Mouse (Mus musculus) midbrain, embryonic 10.5 days (tissue): ENCODE data around the gene Cxcr4. TPM values are rescaled to one million over a fixed set of nuclear protein-coding genes. Genes with fewer than 3 reads are reported as not detected.

ENCODE experiments used
- DNase-seq: peaks from one replicate; pipeline ENCODE4 v3.0.0-alpha.2; 2017; ENCODE audit warnings: low spot score
- H3K27ac ChIP-seq: fragments of 300-500 bp; sonication (generic); replicated peaks from 2 replicates; pipeline ENCODE4 v1.5.1; 2016; ENCODE audit warnings: mild to moderate bottlenecking
- H3K27me3 ChIP-seq: fragments of 300-500 bp; sonication (generic); 2 replicates; pipeline ENCODE4 v1.6.1; 2016; ENCODE audit warnings: low read depth, mild to moderate bottlenecking; ENCODE audit not compliant: poor library complexity, severe bottlenecking
- H3K36me3 ChIP-seq: fragments of 300-500 bp; sonication (generic); 2 replicates; pipeline ENCODE4 v1.6.1; 2016; ENCODE audit warnings: mild to moderate bottlenecking, moderate library complexity
- H3K4me1 ChIP-seq: fragments of 300-500 bp; sonication (generic); 2 replicates; pipeline ENCODE4 v1.6.1; 2016
- H3K4me3 ChIP-seq: fragments of 300-500 bp; sonication (generic); 2 replicates; pipeline ENCODE4 v1.5.1; 2016; ENCODE audit warnings: mild to moderate bottlenecking, moderate library complexity
- H3K9me3 ChIP-seq: fragments of 300-500 bp; sonication (generic); replicated peaks from 2 replicates; pipeline ENCODE4 v1.6.1; 2016; ENCODE audit warnings: mild to moderate bottlenecking
- WGBS: fragments of 180-500 bp; shearing (Covaris S2); methylation state at CpG from one replicate; pipeline ENCODE4 v1.1.7; 2016; 5-methylcytosine and 5-hydroxymethylcytosine counted together
- polyA plus RNA-seq: library from polyadenylated mRNA; unstranded; fragments of >200 nt; fragmentation: Nextera tagmentation; extraction: Ambion mirVana; gene quantifications from 2 replicates; pipeline ENCODE4 v1.2.1, GENCODE M21; 2016

Cxcr4 gene
- polyA plus RNA-seq: 18.6 and 20.2 TPM in 2 replicates

GRCm38 (mm10) chr1:128592211-128592741 is at the start of gene Cxcr4:
TSS of gene Cxcr4 (minus strand) at chr1:128592293.
- H3K9me3 ChIP-seq: no peaks in the 10 kb centered on the region
- peak; percentile 96 for DNase-seq
- H3K27ac ChIP-seq: peak within 1 kb of the TSS; percentile 98
- under 1% methylated on average over 27 of the region's 27 CpGs for WGBS
- peak within 1 kb of the TSS; percentile 71 for H3K4me3 ChIP-seq
- peaks cover 24% of the 10 kb centered on the region for H3K36me3 ChIP-seq
- H3K27me3 ChIP-seq: peaks cover 8% of the 10 kb centered on the region
- H3K4me1 ChIP-seq: peaks cover 78% of the 10 kb centered on the region

- H3K9me3 ChIP-seq: no peaks in the 10 kb centered on the region
- 78% methylated on average over 4 of the region's 4 CpGs for WGBS
- peaks cover 33% of the 10 kb centered on the region for H3K4me1 ChIP-seq
- H3K27ac ChIP-seq: peak overlapping the region; percentile 43; the same call in 1 of the 2 replicates
- H3K27me3 ChIP-seq: peaks cover 15% of the 10 kb centered on the region
- H3K4me3 ChIP-seq: no peak overlapping the region
- no peaks in the 10 kb centered on the region for H3K36me3 ChIP-seq
- no peak for DNase-seq
Observed at GRCm38 (mm10) chr1:128639707-128640107, 47.6 kb upstream of the Cxcr4 start.

- H3K27me3 ChIP-seq: peaks cover 7% of the 10 kb centered on the region; the same call in 1 of the 2 replicates
- WGBS: 86% methylated on average over 7 of the region's 7 CpGs
- no peaks in the 10 kb centered on the region for H3K9me3 ChIP-seq
- no peaks in the 10 kb centered on the region for H3K36me3 ChIP-seq
- no peak overlapping the region for H3K4me3 ChIP-seq
- peaks cover 23% of the 10 kb centered on the region for H3K4me1 ChIP-seq
- no peak overlapping the region for H3K27ac ChIP-seq
- no peak for DNase-seq
Observed at GRCm38 (mm10) chr1:128637230-128637740, 45.2 kb upstream of the Cxcr4 start.

- no peaks in the 10 kb centered on the region for H3K9me3 ChIP-seq
- no peak for DNase-seq
- 90% methylated on average over 10 of the region's 10 CpGs for WGBS
- H3K4me3 ChIP-seq: no peak overlapping the region
- no peak overlapping the region for H3K27ac ChIP-seq
- H3K27me3 ChIP-seq: peaks cover under 1% of the 10 kb centered on the region; the same call in 1 of the 2 replicates
- H3K4me1 ChIP-seq: peaks cover 20% of the 10 kb centered on the region
- no peaks in the 10 kb centered on the region for H3K36me3 ChIP-seq
Observed at GRCm38 (mm10) chr1:128636258-128637229, 44.5 kb upstream of the Cxcr4 start.

GRCm38 (mm10) chr1:128633711-128634379 is 41.8 kb upstream of the Cxcr4 start:
- no peaks in the 10 kb centered on the region for H3K27me3 ChIP-seq
- no peak for DNase-seq
- H3K36me3 ChIP-seq: no peaks in the 10 kb centered on the region
- H3K27ac ChIP-seq: no peak overlapping the region
- no peak overlapping the region for H3K4me3 ChIP-seq
- 72% methylated on average over 6 of the region's 6 CpGs for WGBS
- H3K9me3 ChIP-seq: no peaks in the 10 kb centered on the region
- peaks cover 7% of the 10 kb centered on the region for H3K4me1 ChIP-seq

GRCm38 (mm10) chr1:128632522-128632921 is 40.4 kb upstream of the Cxcr4 start:
- no peaks in the 10 kb centered on the region for H3K36me3 ChIP-seq
- no peak for DNase-seq
- H3K4me1 ChIP-seq: peaks cover 7% of the 10 kb centered on the region
- no peaks in the 10 kb centered on the region for H3K9me3 ChIP-seq
- no peaks in the 10 kb centered on the region for H3K27me3 ChIP-seq
- H3K4me3 ChIP-seq: no peak overlapping the region
- WGBS: 79% methylated on average over 6 of the region's 6 CpGs
- no peak overlapping the region for H3K27ac ChIP-seq

GRCm38 (mm10) chr1:128626144-128626678 is 34.1 kb upstream of the Cxcr4 start:
- Histone ChIP-seq H3K27me3 (no peaks in the 10 kb centered on the region), H3K27ac (no peak overlapping the region), H3K36me3 (no peaks in the 10 kb centered on the region), H3K4me1 (peaks cover 22% of the 10 kb centered on the region), H3K9me3 (no peaks in the 10 kb centered on the region), H3K4me3 (no peak overlapping the region)
- no peak for DNase-seq
- whole genome bisulfite sequencing: 89% methylated on average over 9 of the region's 9 CpGs

- no peak overlapping the region; the same call in 1 of the 2 replicates for H3K27ac ChIP-seq
Observed at GRCm38 (mm10) chr1:128623594-128623887, 31.4 kb upstream of the Cxcr4 start.

GRCm38 (mm10) chr1:128622867-128623593 is 30.9 kb upstream of the Cxcr4 start:
- no peaks in the 10 kb centered on the region for H3K36me3 ChIP-seq
- no peaks in the 10 kb centered on the region for H3K9me3 ChIP-seq
- H3K4me1 ChIP-seq: peaks cover 22% of the 10 kb centered on the region
- H3K4me3 ChIP-seq: no peak overlapping the region
- DNase-seq: no peak
- 76% methylated on average over 9 of the region's 9 CpGs for WGBS
- no peaks in the 10 kb centered on the region for H3K27me3 ChIP-seq
- H3K27ac ChIP-seq: no peak overlapping the region; the same call in none of the 2 replicates

More at GRCm38 (mm10) chr1:128623594-128623887, 31.4 kb upstream of the Cxcr4 start:
- no peaks in the 10 kb centered on the region for H3K36me3 ChIP-seq
- H3K9me3 ChIP-seq: no peaks in the 10 kb centered on the region
- H3K27me3 ChIP-seq: no peaks in the 10 kb centered on the region
- H3K4me3 ChIP-seq: no peak overlapping the region
- no peak for DNase-seq
- H3K4me1 ChIP-seq: peaks cover 22% of the 10 kb centered on the region
- 59% methylated on average over 4 of the region's 4 CpGs for WGBS

GRCm38 (mm10) chr1:128617654-128618310 is 25.7 kb upstream of the Cxcr4 start:
- peaks cover 9% of the 10 kb centered on the region for H3K4me1 ChIP-seq
- no peaks in the 10 kb centered on the region for H3K27me3 ChIP-seq
- H3K9me3 ChIP-seq: no peaks in the 10 kb centered on the region
- no peak for DNase-seq
- H3K4me3 ChIP-seq: no peak overlapping the region
- no peaks in the 10 kb centered on the region for H3K36me3 ChIP-seq
- 90% methylated on average over 13 of the region's 13 CpGs for WGBS
- no peak overlapping the region for H3K27ac ChIP-seq

GRCm38 (mm10) chr1:128616586-128616985 is 24.5 kb upstream of the Cxcr4 start:
- H3K9me3 ChIP-seq: no peaks in the 10 kb centered on the region
- no peaks in the 10 kb centered on the region for H3K36me3 ChIP-seq
- no peaks in the 10 kb centered on the region for H3K4me1 ChIP-seq
- no peaks in the 10 kb centered on the region for H3K27me3 ChIP-seq
- H3K4me3 ChIP-seq: no peak overlapping the region
- H3K27ac ChIP-seq: no peak overlapping the region
- no peak for DNase-seq
- 51% methylated on average over 2 of the region's 2 CpGs for WGBS
